Mouse (Mus musculus) small intestine, adult 2 months (tissue): ENCODE data around the gene Bcap31. TPM values are rescaled to one million over a fixed set of nuclear protein-coding genes. Genes with fewer than 3 reads are reported as not detected.

Source experiments
- H3K27ac ChIP-seq: fragments of 200-500 bp; 2 replicates; pipeline ENCODE4 v1.5.1; 2012; ENCODE audit warnings: low read depth, low read length, control low read depth, inconsistent platforms; ENCODE audit not compliant: insufficient read depth
- H3K27me3 ChIP-seq: fragments of 200-500 bp; 2 replicates; pipeline ENCODE4 v1.6.1; 2012; ENCODE audit warnings: mild to moderate bottlenecking, moderate library complexity, low read length, inconsistent platforms; ENCODE audit not compliant: control insufficient read depth, insufficient read depth
- H3K36me3 ChIP-seq: fragments of 200-500 bp; 2 replicates; pipeline ENCODE4 v1.6.1; 2012; ENCODE audit warnings: mild to moderate bottlenecking, low read length, control low read depth, inconsistent platforms; ENCODE audit not compliant: control insufficient read depth, insufficient read depth
- H3K4me1 ChIP-seq: fragments of 200-500 bp; 2 replicates; pipeline ENCODE4 v1.6.1; 2012; ENCODE audit warnings: low read length, inconsistent platforms, mixed read lengths; ENCODE audit not compliant: control insufficient read depth, insufficient read depth, insufficient read length
- H3K4me3 ChIP-seq: fragments of 200-500 bp; 2 replicates; pipeline ENCODE4 v1.5.1; 2012; ENCODE audit warnings: low read depth, mild to moderate bottlenecking, control low read depth, inconsistent platforms, low read length, moderate library complexity
- CTCF ChIP-seq: fragments of 200-500 bp; IDR thresholded peaks from 2 replicates; pipeline ENCODE4 v1.5.1; 2012; ENCODE audit warnings: low read depth, mild to moderate bottlenecking, control low read depth, inconsistent platforms, low read length, moderate library complexity, mixed read lengths; ENCODE audit not compliant: insufficient replicate concordance, insufficient read length; ENCODE audit errors: extremely low read depth
- POLR2A ChIP-seq: fragments of 200-500 bp; IDR thresholded peaks from 2 replicates; pipeline ENCODE4 v1.6.1; 2012; ENCODE audit warnings: low read depth, mild to moderate bottlenecking, control low read depth, inconsistent platforms, low read length, moderate library complexity
- WGBS: fragments of 180-500 bp; shearing (Covaris S2); methylation state at CpG from one replicate; pipeline ENCODE4 v1.1.7; 2018; 5-methylcytosine and 5-hydroxymethylcytosine counted together
- polyA plus RNA-seq: library from polyadenylated mRNA; depleted of rRNA; stranded (reverse); fragments of >200 nt; gene quantifications from 2 replicates; pipeline ENCODE4 v1.2.3, GENCODE M21; 2012

Gene Bcap31
- polyA plus RNA-seq, 1 experiment: 33.3 TPM

- WGBS: 17% methylated on average over 21 of the region's 21 CpGs
- H3K27ac ChIP-seq: peak overlapping the region; percentile 77
- peak overlapping the region; percentile 81 for H3K4me3 ChIP-seq
- H3K4me1 ChIP-seq: peaks cover 11% of the 10 kb centered on the region
- no peaks in the 10 kb centered on the region for H3K27me3 ChIP-seq
- no peak for TF ChIP-seq POLR2A
- peak; percentile 30; the same call in 1 of the 2 replicates for TF ChIP-seq CTCF
- H3K36me3 ChIP-seq: peaks cover 13% of the 10 kb centered on the region
Measured at GRCm38 (mm10) chrX:73715476-73716108, 383 bp downstream of the Bcap31 start.

GRCm38 (mm10) chrX:73700472-73700871, 15.5 kb downstream of the Bcap31 start:
- Histone ChIP-seq H3K4me1 (no peaks in the 10 kb centered on the region), H3K4me3 (no peak overlapping the region), H3K36me3 (peaks cover 6% of the 10 kb centered on the region; the same call in 1 of the 2 replicates), H3K27ac (no peak overlapping the region), H3K27me3 (no peaks in the 10 kb centered on the region)
- TF ChIP-seq CTCF (no peak), POLR2A (no peak)
- 47% methylated on average over 1 of the region's 1 CpGs for WGBS

- Histone ChIP-seq H3K27me3 (no peaks in the 10 kb centered on the region), H3K4me3 (no peak overlapping the region), H3K27ac (peak overlapping the region; percentile 39; the same call in 1 of the 2 replicates), H3K4me1 (peaks cover 12% of the 10 kb centered on the region; the same call in 1 of the 2 replicates), H3K36me3 (peaks cover 32% of the 10 kb centered on the region)
- 40% methylated on average over 5 of the region's 5 CpGs for WGBS
- TF ChIP-seq CTCF (peak; percentile 73; the same call in 1 of the 2 replicates), POLR2A (no peak)
Measured at GRCm38 (mm10) chrX:73690917-73691629, 24.9 kb downstream of the Bcap31 start.

GRCm38 (mm10) chrX:73685629-73686028, 30.3 kb downstream of the Bcap31 start:
- Histone ChIP-seq H3K36me3 (peaks cover 44% of the 10 kb centered on the region), H3K27me3 (no peaks in the 10 kb centered on the region), H3K4me1 (peaks cover 10% of the 10 kb centered on the region; the same call in 1 of the 2 replicates), H3K4me3 (no peak overlapping the region), H3K27ac (peak overlapping the region; percentile 99)
- 22% methylated on average over 3 of the region's 3 CpGs for WGBS
- TF ChIP-seq POLR2A: no peak
- TF ChIP-seq CTCF: no peak

GRCm38 (mm10) chrX:73684978-73685377, 31.0 kb downstream of the Bcap31 start:
- Histone ChIP-seq H3K4me1 (peaks cover 9% of the 10 kb centered on the region; the same call in 1 of the 2 replicates), H3K27me3 (no peaks in the 10 kb centered on the region), H3K27ac (peak overlapping the region; percentile 99), H3K36me3 (peaks cover 50% of the 10 kb centered on the region), H3K4me3 (no peak overlapping the region)
- TF ChIP-seq CTCF (no peak), POLR2A (no peak)

GRCm38 (mm10) chrX:73684156-73684555, 31.8 kb downstream of the Bcap31 start:
- TF ChIP-seq CTCF (no peak), POLR2A (no peak)
- no peak overlapping the region for H3K4me3 ChIP-seq
- H3K4me1 ChIP-seq: peaks cover 9% of the 10 kb centered on the region; the same call in 1 of the 2 replicates
- H3K27ac ChIP-seq: peak overlapping the region; percentile 99; the same call in 1 of the 2 replicates
- peaks cover 55% of the 10 kb centered on the region for H3K36me3 ChIP-seq
- WGBS: 85% methylated on average over 2 of the region's 2 CpGs
- no peaks in the 10 kb centered on the region for H3K27me3 ChIP-seq

GRCm38 (mm10) chrX:73676668-73677067, 39.3 kb downstream of the Bcap31 start:
- H3K4me1 ChIP-seq: 0 out of 2 replicates have a peak, but pooled peaks cover 2% of the 10 kb centered on the region
- WGBS: 95% methylated on average over 4 of the region's 4 CpGs
- H3K4me3 ChIP-seq: peak overlapping the region; percentile 34; the same call in 1 of the 2 replicates
- no peaks in the 10 kb centered on the region for H3K27me3 ChIP-seq
- no peak overlapping the region for H3K27ac ChIP-seq
- no peak for TF ChIP-seq POLR2A
- no peak for TF ChIP-seq CTCF
- peaks cover 54% of the 10 kb centered on the region for H3K36me3 ChIP-seq
